Comparison of ENCODE assay signal across 18 mouse cellular contexts in genomic region chr4:106296412-106297086, GRCm38 (mm10). TPM values are rescaled to one million over a fixed set of nuclear protein-coding genes. Genes with fewer than 3 reads are reported as not detected.
DNase-seq lines count a peak whose midpoint lies in the region; ATAC-seq lines count a peak whose summit lies in the region.
"Had no signal": no experiment of that assay in that cellular context is flagged by ENCODE, and none has a peak within 500 bp of the region (broad histone marks: within the 10 kb centered on the region; RNA-seq: fewer than 3 reads in every experiment).

No protein-coding gene starts in this region.

- peak; percentile 69 for ATAC-seq in liver, embryonic 11.5 days (replicated peaks; ENCODE audit: low FRiP score)
- ATAC-seq in megakaryocyte, adult 5-6 weeks (ENCODE audit: poor library complexity, severe bottlenecking): peak; percentile 39
- ATAC-seq: forebrain, embryonic 14.5 days had no signal

- H3K36me3 ChIP-seq in liver, embryonic 11.5 days (ENCODE audit: control insufficient read depth, insufficient read depth, low read length): no peaks in the 10 kb centered on the region
- H3K36me3 ChIP-seq: embryonic facial prominence, embryonic 10.5 days; lung, embryonic 15.5 days; midbrain, embryonic 10.5 days had no signal

- peak; percentile 77 for DNase-seq in 416B (ENCODE audit: low read depth)
- peak; percentile 31 to 34 for DNase-seq in B cell, adult 2 months
- no peak for DNase-seq in liver, embryonic 11.5 days (ENCODE audit: low spot score)
- DNase-seq in cerebellum, adult 8-10 months: no peak
- DNase-seq in testis, postnatal 10 days (ENCODE audit: low spot score): no peak
- DNase-seq in cerebellum, postnatal 10 days: no peak
- DNase-seq: adrenal gland, adult 2 months; cerebellum, adult 11 months; cerebellum, postnatal 36 days; gastrocnemius, postnatal 25 days; right cerebral cortex, postnatal 4 days had no signal

- no peaks in the 10 kb centered on the region for H3K9me3 ChIP-seq in liver, embryonic 11.5 days (ENCODE audit: control insufficient read depth, low read length)
- H3K9me3 ChIP-seq: embryonic facial prominence, embryonic 10.5 days; lung, embryonic 15.5 days; midbrain, embryonic 10.5 days had no signal

- H3K27ac ChIP-seq in liver, embryonic 11.5 days (ENCODE audit: low read depth, low read length): peak overlapping the region; percentile 57; the same call in 1 of the 2 replicates
- H3K27ac ChIP-seq: embryonic facial prominence, embryonic 10.5 days; layer of hippocampus, adult 2 months; lung, embryonic 15.5 days; midbrain, embryonic 10.5 days had no signal

- H3K4me3 ChIP-seq in liver, embryonic 11.5 days (ENCODE audit: low read depth, low read length): no peak overlapping the region
- H3K4me3 ChIP-seq: embryonic facial prominence, embryonic 10.5 days; erythroblast, embryonic 14.5 days; layer of hippocampus, adult 2 months; lung, embryonic 15.5 days; midbrain, embryonic 10.5 days had no signal

- peak overlapping the region; percentile 33 for H3K4me2 ChIP-seq in liver, embryonic 11.5 days
- H3K4me2 ChIP-seq: lung, embryonic 15.5 days had no signal

- peaks cover 3% of the 10 kb centered on the region; the same call in 1 of the 2 replicates for H3K4me1 ChIP-seq in liver, embryonic 11.5 days (replicated peaks; ENCODE audit: control insufficient read depth, insufficient read depth, low read length)
- H3K4me1 ChIP-seq: midbrain, embryonic 10.5 days had no signal

- no peaks in the 10 kb centered on the region for H3K27me3 ChIP-seq in liver, embryonic 11.5 days (replicated peaks; ENCODE audit: control insufficient read depth, insufficient read depth, low read length)
- H3K27me3 ChIP-seq: lung, embryonic 15.5 days had no signal

- WGBS in liver, embryonic 11.5 days: 58% methylated on average over 7 of the region's 7 CpGs

- H3K9ac ChIP-seq in liver, embryonic 11.5 days (ENCODE audit: low read depth, low read length): no peak overlapping the region
- H3K9ac ChIP-seq: lung, embryonic 15.5 days had no signal

RNA-seq across cellular contexts. Expression of gene Usp24, which starts 19.5 kb away (rescaled TPM):
- polyA plus RNA-seq in liver, embryonic 11.5 days (2014; fragmentation: Nextera tagmentation; extraction: Ambion mirVana): 12.6 and 15.1 TPM in 2 replicates
- 15.5 and 16.3 TPM in 2 replicates for total RNA-seq in megakaryocyte, adult 5-6 weeks (2015)
- total RNA-seq in megakaryocyte, adult 5-6 weeks (2017): 17.1 and 19.1 TPM in 2 replicates

Comparison
In these comparisons a context has a peak if more than half of its experiments do, and no peak if none do; other contexts are left out.
1. DNase-seq: peak in 416B (single experiment) and B cell, adult 2 months (2 of 2); none in liver, embryonic 11.5 days (single experiment), cerebellum, adult 8-10 months (single experiment), testis, postnatal 10 days (single experiment) and cerebellum, postnatal 10 days (0 of 2).